Mouse (Mus musculus) granulocyte monocyte progenitor cell, adult 5-6 weeks (primary cell): Measurements from ENCODE around the gene Hecw2. TPM values are rescaled to one million over a fixed set of nuclear protein-coding genes. Genes with fewer than 3 reads are reported as not detected.

Source experiments
- ATAC-seq: replicated peaks from 2 replicates; pipeline ENCODE4 v1.8.0; 2016; ENCODE audit warnings: mild to moderate bottlenecking, moderate TSS enrichment, inconsistent platforms; ENCODE audit not compliant: poor library complexity, severe bottlenecking
- total RNA-seq, 2 experiments: library from RNA; stranded (forward) in 1 of 2; stranded (reverse) in 1 of 2; fragments of 200-712, 200-1000 nt in 1 of 2; fragments of >200 nt in 1 of 2; fragmentation: Nextera tagmentation in 1 of 2; gene quantifications; 2 replicates each; pipeline ENCODE4 v1.2.3; 2014 to 2017

Gene Hecw2
- total RNA-seq, 2 experiments from 2014 or later = not detected

DNA sequence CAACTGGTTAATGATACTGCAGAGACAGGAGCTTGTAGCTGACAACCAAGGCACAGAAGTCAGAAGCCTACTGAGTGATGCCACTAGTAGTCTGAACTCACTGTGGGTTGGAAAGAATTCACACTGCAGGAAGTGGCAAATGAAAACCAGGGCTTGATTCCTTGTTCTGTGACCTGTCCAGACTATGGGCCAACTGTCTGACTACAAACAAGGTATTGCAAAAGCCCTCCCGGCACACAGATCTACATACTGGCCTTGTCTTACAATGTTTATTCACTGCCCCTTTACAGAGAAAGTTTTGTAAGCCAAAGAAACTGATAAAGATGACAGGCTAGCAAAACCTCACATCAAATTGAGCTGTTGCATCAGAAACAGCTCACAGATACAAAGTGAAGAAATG, 284.7 kb downstream of the Hecw2 start:
- peak; percentile 75 for ATAC-seq

DNA sequence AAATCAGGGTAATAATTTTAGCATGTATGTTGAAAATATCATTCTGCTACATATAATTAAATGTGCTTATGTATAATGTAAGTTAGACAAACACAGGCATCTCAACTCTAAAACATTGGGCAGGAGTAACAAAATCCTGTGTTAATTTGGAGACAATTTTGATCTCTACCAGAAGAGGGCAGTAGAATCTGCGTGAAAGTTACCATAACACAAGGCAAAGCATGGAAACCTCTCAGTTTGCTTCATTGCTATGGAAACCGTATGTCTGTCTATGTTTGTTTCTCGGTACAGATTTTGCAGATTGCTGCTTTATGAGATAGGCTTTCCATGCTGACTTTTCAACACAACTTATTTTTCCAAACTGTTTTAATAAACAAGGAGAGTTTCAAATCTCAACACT, 285.9 kb downstream of the Hecw2 start:
- peak; percentile 56 for ATAC-seq

DNA sequence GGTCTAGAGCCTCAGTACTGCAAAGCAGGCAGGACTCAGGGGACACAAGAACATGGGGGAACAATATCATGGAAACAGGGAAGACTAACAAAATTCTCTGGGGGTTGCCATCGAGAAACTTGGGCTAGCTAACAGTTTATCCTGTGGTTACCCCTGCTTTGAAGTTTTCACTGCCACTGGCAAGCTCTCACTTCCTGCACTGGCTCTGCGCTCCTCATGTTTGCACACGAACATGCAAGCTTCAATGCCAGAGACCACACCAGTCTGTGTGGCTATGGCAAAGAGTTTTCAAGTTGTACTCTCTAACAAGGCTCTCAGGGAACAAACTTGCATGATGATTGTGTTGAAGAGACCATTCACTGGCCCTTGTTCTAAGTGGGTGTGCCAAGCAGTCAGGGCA, 288.8 kb downstream of the Hecw2 start:
- peak; percentile 41; the same call in 1 of the 2 replicates for ATAC-seq

GRCm38 (mm10) chr1:53900416-53900815, 294.6 kb downstream of the Hecw2 start:
- 0 out of 2 replicates have a peak, but pooled peaks have one; percentile 20 for ATAC-seq

- no peak for ATAC-seq
These were observed 300.7 kb downstream of the Hecw2 start for GRCm38 (mm10) chr1:53894299-53894698.

DNA sequence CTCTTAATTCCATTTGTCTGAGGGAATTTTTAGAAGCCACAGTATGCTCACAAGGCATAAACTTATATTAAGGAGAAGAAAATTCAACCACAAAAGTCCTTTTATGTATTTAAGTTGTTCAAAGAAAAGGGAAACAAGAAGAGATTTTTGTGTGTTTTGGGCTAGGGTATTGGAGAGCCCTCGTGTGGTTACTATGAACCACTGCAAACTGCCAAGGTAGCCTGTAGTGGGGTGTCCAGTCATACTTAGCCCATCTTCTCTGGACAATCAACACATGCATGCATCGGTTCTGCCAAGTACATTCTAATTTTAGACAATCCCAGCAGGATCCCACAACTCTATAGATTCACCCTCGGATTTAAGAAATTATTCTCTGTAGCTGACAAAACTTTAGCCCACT, 304.6 kb downstream of the Hecw2 start:
- ATAC-seq = peak; percentile 65

- no peak for ATAC-seq
These were observed 305.2 kb downstream of the Hecw2 start for GRCm38 (mm10) chr1:53889806-53890205.

- ATAC-seq = peak; percentile 40; the same call in 1 of the 2 replicates
These were observed 312.5 kb downstream of the Hecw2 start for GRCm38 (mm10) chr1:53882480-53882879.

- peak; percentile 83 for ATAC-seq
These were observed 319.0 kb downstream of the Hecw2 start for GRCm38 (mm10) chr1:53875919-53876318.

GRCm38 (mm10) chr1:53867316-53867715, 327.7 kb downstream of the Hecw2 start:
- ATAC-seq = no peak

DNA sequence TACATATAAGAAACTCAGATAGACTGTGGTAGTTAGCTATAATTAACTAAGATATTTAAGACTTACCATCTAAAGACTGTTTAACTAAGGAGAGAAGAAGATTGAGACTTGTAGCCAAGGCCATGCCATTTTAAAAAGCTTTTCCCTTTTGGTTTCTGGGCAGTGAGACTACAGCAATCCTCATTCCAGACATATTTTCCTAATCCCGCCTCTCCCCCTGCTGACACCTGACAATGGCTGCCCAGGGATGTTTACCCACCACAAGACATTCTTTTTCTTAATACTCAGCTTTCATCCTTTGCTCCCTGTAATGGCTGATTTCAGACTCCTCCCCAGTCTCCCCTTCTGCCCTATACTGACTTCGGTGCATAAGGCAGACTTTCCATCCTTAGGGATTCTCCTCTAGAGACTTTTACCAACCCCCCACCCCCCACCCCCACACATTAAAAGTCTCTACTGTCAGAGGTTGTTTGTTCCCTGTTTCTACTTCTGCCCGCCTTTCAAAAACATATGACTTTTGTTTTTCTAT, 328.5 kb downstream of the Hecw2 start:
- no peak for ATAC-seq

GRCm38 (mm10) chr1:53864046-53864445, 330.9 kb downstream of the Hecw2 start:
- ATAC-seq = no peak

- ATAC-seq = no peak
These were observed 334.4 kb downstream of the Hecw2 start for GRCm38 (mm10) chr1:53860611-53861010.

DNA sequence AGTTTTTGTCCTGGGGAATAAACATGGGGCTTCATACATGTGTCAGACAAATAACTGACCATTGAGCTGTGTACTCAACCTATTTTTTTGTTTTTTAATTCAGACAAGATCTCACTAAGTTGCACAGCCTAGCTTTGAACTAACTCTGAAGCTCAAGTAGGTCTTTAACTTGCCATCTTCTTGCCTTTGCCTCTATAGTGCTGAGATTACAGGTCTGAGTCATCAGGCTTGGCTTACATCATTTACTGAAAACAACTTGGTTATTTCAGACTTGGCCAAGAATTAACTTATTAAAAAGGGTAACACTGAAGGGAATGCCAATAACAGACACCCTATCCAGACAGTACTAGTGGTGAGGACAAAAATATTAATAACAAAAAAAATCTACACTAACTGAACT, 335.8 kb downstream of the Hecw2 start:
- no peak for ATAC-seq

- peak; percentile 80 for ATAC-seq
These were observed 338.4 kb downstream of the Hecw2 start for GRCm38 (mm10) chr1:53856501-53857103.

- peak; percentile 35 for ATAC-seq
These were observed 339.2 kb downstream of the Hecw2 start for GRCm38 (mm10) chr1:53855732-53856131.

DNA sequence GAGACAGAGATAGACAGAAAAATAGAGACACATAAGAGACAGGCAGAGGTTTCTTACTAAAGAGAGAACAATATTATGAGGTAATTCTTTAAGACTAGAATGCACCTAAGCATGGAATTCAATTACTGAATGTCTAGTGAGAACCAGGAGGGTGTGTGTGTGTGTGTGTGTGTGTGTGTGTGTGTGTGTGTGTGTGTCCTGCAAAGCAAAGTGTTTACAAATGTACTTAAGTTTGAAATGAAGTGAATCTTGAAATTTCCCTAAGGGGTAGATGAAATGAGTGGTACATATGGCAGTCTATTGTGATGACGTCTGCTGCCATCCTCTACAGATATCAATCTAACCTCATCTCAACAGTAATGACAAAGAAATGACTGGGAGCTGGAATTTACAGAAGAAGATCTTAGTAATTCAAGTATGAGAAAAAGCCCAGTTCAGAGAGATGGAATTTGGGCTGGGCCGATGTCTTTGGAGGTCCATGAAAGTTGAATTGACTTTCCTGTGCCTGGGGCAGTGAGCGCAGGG, 342.8 kb downstream of the Hecw2 start:
- no peak for ATAC-seq

DNA sequence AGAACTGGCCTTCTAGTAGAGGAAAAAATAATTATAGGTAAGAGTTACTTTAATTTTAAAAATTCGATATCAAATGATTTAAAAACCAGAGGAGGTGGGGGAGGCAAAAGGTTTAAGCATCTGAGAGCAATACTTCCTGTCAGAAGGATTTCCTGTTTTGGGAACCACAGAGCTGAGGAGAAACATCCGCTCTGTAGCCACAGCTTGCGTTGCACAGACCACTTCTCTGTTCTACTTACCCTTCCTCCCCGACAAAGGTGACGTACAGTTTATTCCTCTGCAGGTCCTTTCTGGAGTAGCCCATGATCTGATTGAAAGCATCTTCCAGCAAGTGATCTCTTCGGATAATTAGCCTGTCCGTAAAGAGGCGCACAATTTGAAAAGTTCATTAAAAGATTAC, 343.6 kb downstream of the Hecw2 start:
- peak; percentile 78 for ATAC-seq

- peak; percentile 83 for ATAC-seq
These were observed 344.1 kb downstream of the Hecw2 start for GRCm38 (mm10) chr1:53850891-53851290.

DNA sequence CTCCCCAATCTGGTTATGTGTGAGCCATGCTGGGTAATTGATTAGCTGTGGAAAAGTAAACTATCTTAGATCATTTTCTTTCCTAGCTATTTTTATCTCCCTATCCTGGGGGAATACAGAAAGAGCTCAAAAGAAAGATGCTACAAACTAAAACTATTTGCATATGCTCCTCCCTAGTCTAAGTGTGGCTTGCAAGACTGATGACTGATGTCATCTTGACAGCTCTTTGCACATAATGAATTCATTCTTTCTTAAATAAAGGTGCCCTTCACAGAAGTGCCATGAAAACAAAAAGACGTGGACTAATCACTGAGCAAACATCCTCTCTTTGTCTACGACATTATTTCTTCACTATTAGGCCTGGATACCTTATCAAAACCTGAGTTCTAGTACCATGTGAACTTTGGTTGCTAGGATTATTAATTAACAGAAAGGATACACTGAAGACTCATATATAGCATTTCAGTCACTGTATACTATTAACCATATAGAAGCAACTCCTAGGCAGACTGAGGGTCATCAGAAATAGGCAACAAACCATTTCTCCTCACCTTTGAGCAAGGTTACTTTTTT, 348.2 kb downstream of the Hecw2 start:
- no peak for ATAC-seq

DNA sequence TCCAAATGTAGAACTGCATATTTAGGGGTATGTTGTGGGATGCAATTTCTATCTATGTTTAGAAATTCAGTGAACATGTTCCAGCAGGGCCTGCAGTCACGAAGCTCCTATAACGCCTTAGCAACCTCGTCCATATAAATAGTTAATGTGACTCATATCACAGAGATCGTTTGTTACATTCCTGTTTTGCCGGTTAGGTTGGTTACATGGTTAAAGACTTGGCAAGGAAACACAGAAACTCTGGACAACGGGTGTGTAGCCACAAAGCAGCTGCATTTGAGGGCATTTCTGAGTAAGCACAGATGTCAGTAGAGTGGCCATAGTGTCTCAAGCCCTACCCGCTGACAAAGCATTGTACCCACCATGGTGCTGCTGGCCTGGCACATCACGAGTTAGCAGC, 349.1 kb downstream of the Hecw2 start:
- ATAC-seq = peak; percentile 9; the same call in 1 of the 2 replicates
